Mouse (Mus musculus) stomach, embryonic 15.5 days (tissue): Measurements from ENCODE around the gene Nfkbid. TPM values are rescaled to one million over a fixed set of nuclear protein-coding genes. Genes with fewer than 3 reads are reported as not detected.
A peak's percentile ranks its signal among the peaks of the same experiment; 100 is the strongest.

Source experiments
- ATAC-seq: fragments of 200-750 bp; cut with Nextera tagmentation; 2 replicates; pipeline ENCODE4 v1.8.0; 2017; ENCODE audit warnings: low read depth, moderate number of reproducible peaks, moderate TSS enrichment; ENCODE audit not compliant: insufficient read depth, low FRiP score
- H3K27ac ChIP-seq: fragments of 300-500 bp; sonication (generic); 2 replicates; pipeline ENCODE4 v1.5.1; 2015; ENCODE audit warnings: mild to moderate bottlenecking, inconsistent platforms
- H3K27me3 ChIP-seq: fragments of 300-500 bp; sonication (generic); replicated peaks from 2 replicates; pipeline ENCODE4 v1.6.1; 2015; ENCODE audit warnings: inconsistent platforms
- H3K36me3 ChIP-seq: fragments of 300-500 bp; sonication (generic); 2 replicates; pipeline ENCODE4 v1.6.1; 2015; ENCODE audit warnings: inconsistent platforms
- H3K4me1 ChIP-seq: fragments of 300-500 bp; sonication (generic); 2 replicates; pipeline ENCODE4 v1.6.1; 2015; ENCODE audit warnings: inconsistent platforms
- H3K4me2 ChIP-seq: fragments of 300-500 bp; sonication (generic); 2 replicates; pipeline ENCODE4 v1.6.1; 2015; ENCODE audit warnings: mild to moderate bottlenecking, inconsistent platforms
- H3K4me3 ChIP-seq: fragments of 300-500 bp; sonication (generic); replicated peaks from 2 replicates; pipeline ENCODE4 v1.5.1; 2015; ENCODE audit warnings: inconsistent platforms
- H3K9ac ChIP-seq: fragments of 300-500 bp; sonication (generic); 2 replicates; pipeline ENCODE4 v1.6.1; 2015; ENCODE audit warnings: inconsistent platforms
- H3K9me3 ChIP-seq: fragments of 300-500 bp; sonication (generic); 2 replicates; pipeline ENCODE4 v1.6.1; 2016; ENCODE audit warnings: inconsistent platforms
- WGBS: fragments of 180-500 bp; shearing (Covaris S2); methylation state at CpG from one replicate; pipeline ENCODE4 v1.1.7; 2015; 5-methylcytosine and 5-hydroxymethylcytosine counted together
- polyA plus RNA-seq: library from polyadenylated mRNA; unstranded; fragments of >200 nt; fragmentation: Nextera tagmentation; extraction: Ambion mirVana; gene quantifications from 2 replicates; pipeline ENCODE4 v1.2.1, GENCODE M21; 2015

Gene Nfkbid
- polyA plus RNA-seq, 1 experiment from 2014 or later, result 2.6 TPM

DNA sequence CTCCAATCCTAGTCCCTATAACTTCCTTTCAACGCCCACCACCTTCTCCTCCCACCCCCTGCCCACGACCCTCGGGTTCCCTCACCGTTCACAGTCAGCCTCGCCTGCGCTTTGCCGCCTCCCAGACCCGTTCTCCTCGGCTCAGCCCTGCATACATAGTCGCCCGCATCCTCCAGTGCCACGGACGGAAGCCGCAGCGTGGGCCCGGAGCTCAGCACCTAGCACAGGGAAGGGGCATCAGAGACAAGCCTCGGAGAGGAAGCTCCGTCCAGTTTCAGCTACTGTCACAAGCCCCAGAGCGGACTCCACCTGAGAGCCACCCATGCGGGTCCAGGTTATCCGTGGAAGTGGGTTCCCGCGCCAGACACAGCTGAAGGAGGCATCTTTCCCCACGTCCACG lies 31.8 kb downstream of the Nfkbid start:
- H3K4me1 ChIP-seq, result peaks cover 25% of the 10 kb centered on the region
- H3K27me3 ChIP-seq, result peaks cover 62% of the 10 kb centered on the region
- H3K9ac ChIP-seq, result no peak overlapping the region
- H3K9me3 ChIP-seq, result no peaks in the 10 kb centered on the region
- H3K36me3 ChIP-seq, result no peaks in the 10 kb centered on the region
- no peak overlapping the region for H3K4me3 ChIP-seq
- no peak overlapping the region for H3K27ac ChIP-seq
- peak overlapping the region; percentile 46; the same call in 1 of the 2 replicates for H3K4me2 ChIP-seq
- WGBS, result 23% methylated on average over 25 of the region's 25 CpGs
- no peak for ATAC-seq

DNA sequence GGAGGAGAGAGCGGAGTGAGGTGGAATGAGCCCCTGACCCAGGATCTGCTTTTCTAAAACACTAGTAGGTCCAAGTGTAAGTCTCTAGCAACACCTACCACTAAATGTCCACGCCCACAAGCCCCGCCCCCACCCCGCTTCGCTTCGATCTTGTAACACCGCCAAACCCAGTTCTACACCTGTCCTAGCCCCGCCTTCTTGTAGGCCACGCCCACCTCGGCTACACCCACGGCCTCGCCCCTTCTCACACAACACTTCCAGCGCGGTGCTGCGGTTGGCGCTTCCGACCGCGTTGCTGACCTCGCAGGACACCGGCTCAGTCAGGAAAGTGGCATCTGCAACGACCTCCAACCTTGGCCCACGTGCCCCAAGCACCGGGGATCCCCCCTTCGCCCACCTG lies 32.2 kb downstream of the Nfkbid start:
- Histone ChIP-seq H3K4me3 (no peak overlapping the region), H3K27me3 (peaks cover 66% of the 10 kb centered on the region), H3K27ac (no peak overlapping the region), H3K36me3 (no peaks in the 10 kb centered on the region), H3K4me2 (peak overlapping the region; percentile 46), H3K9ac (no peak overlapping the region), H3K9me3 (no peaks in the 10 kb centered on the region), H3K4me1 (peaks cover 25% of the 10 kb centered on the region)
- ATAC-seq, result 0 out of 2 replicates have a peak, but pooled peaks have one; percentile 40
- WGBS, result under 1% methylated on average over 25 of the region's 25 CpGs

DNA sequence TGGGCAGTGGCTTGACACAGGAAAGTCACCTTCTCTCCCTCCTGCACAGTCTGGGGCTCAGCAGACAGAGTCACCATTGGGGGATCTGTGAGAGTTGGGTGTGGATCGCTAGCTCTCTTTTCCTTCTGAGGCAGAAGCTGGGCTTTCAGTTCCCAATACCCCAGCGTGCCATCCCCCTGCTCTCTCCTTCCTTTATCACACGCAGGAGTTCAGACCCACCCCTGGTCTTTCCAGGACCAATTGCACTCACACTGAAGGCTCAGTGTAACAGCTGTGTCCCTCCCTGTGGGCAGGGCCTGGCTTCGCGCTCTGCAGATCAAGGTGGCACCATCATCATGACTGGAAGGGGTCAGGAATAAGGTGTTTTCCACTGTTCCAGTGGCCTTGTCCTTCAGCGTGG lies 32.7 kb downstream of the Nfkbid start:
- no peak overlapping the region for H3K27ac ChIP-seq
- no peaks in the 10 kb centered on the region for H3K36me3 ChIP-seq
- H3K4me2 ChIP-seq, result peak overlapping the region; percentile 46
- H3K9ac ChIP-seq, result no peak overlapping the region
- peaks cover 25% of the 10 kb centered on the region for H3K4me1 ChIP-seq
- H3K4me3 ChIP-seq, result no peak overlapping the region
- no peak for ATAC-seq
- peaks cover 71% of the 10 kb centered on the region for H3K27me3 ChIP-seq
- no peaks in the 10 kb centered on the region for H3K9me3 ChIP-seq
- 12% methylated on average over 6 of the region's 6 CpGs for WGBS

DNA sequence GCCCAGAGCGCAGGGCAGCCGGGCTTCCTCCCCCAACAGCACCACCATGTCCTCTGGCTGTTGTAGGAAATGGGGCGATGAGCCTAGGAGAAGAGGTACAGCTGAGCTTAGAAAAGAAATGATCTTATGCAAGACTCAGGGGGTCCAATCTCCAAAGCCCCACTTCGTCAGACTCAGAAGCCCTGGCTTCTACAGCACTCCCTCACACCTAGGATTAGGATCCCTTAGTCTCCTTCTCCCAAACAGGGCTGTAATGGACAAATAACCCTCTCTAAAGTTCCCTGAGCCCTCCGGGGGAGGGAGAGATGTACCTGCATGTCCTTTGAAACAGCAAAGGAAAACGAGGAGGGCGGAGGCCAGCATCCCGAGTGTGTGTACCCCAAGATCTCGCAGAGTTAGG lies 35.0 kb downstream of the Nfkbid start:
- Histone ChIP-seq H3K4me2 (peak overlapping the region; percentile 46), H3K4me3 (peak overlapping the region; percentile 24), H3K27ac (no peak overlapping the region), H3K27me3 (peaks cover 89% of the 10 kb centered on the region), H3K36me3 (no peaks in the 10 kb centered on the region), H3K4me1 (peaks cover 25% of the 10 kb centered on the region), H3K9me3 (no peaks in the 10 kb centered on the region), H3K9ac (no peak overlapping the region)
- whole genome bisulfite sequencing, result 2% methylated on average over 9 of the region's 9 CpGs
- no peak for ATAC-seq

DNA sequence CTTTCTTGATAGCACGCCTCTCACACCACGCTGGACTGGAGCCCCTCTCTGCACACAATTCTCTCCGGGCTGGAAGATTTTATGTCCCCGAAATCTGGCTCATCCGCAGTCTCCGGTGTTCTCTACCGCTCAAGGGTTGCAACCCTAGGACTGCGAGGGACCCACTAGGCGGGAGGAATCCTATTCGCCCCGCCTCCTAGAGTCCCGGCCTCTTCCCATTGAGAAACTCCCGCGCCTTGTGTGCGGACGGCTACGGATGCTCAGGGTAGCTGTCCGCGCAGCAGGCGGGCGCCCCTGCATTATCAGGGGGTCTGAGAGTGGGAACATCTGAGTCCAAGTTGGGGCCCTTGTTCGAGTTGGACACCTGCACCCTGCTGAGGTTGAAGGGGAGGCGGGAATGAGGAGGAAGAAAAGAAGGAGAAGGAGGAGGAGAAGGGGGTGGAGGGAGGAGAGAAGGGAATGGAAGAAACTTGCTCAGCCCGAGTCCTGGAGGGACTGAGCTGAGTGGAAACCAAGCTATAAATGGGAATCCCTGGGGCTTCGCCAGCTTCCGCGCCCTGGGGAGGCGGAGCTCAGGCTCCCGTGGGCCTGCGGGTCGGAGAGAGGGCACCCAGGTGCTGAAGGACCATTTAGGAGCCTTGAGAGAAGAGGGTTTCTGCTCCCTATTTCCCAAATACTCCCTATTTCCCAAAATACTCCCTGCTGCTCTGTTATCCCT lies 35.5 kb downstream of the Nfkbid start:
- peaks cover 95% of the 10 kb centered on the region for H3K27me3 ChIP-seq
- H3K4me1 ChIP-seq, result peaks cover 25% of the 10 kb centered on the region
- H3K36me3 ChIP-seq, result no peaks in the 10 kb centered on the region
- peak overlapping the region; percentile 24 for H3K4me3 ChIP-seq
- WGBS, result 1% methylated on average over 31 of the region's 31 CpGs
- peak; percentile 52; the same call in 1 of the 2 replicates for ATAC-seq
- H3K9me3 ChIP-seq, result no peaks in the 10 kb centered on the region
- H3K4me2 ChIP-seq, result peak overlapping the region; percentile 46
- no peak overlapping the region for H3K9ac ChIP-seq
- peak overlapping the region; percentile 18; the same call in 1 of the 2 replicates for H3K27ac ChIP-seq

DNA sequence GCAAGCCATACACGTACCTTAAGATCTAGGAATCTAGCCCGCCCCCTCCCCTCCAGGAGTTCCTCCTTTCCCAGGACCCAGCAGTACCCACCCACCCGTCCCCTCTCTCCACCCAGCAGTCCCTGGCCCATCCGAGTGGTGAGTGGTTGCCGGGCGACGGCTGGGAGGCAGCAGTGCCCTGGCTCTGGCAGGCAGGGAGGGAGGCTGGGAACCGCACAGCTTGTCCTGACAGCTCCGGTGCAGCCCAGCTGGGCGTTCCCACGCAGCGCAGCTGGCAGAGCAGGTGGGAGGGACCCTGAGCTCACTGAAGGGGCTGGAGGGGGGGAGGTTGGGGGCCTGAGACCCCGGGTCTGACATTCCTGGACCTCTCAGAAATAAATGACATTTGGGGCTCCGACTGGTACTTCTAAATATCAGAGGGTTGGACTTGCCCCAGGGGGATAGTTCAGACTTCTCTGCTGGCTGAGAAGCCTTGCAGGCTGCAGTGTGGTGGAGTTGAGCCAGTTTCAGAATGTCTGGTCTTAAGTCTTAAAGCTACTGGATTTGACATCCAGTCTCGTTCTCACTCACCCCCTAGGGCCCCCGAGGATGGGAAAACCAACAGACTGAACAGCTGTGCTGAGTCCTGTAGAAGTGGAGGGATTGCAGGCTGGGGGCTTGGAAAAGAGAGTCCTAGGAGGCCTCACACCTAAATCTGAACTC lies 36.2 kb downstream of the Nfkbid start, which contains the start of the genes Kirrel2 and Nphs1:
Gene Kirrel2 (minus strand): TSS at position 62 of the 702 bp plus-strand sequence.
Gene Nphs1 (plus strand): TSS at position 687 of the 702 bp plus-strand sequence.
- peak within 1 kb of the TSS; percentile 48 for H3K27ac ChIP-seq
- peak within 1 kb of the TSS; percentile 46 for H3K4me2 ChIP-seq
- H3K9me3 ChIP-seq, result no peaks in the 10 kb centered on the region
- H3K27me3 ChIP-seq, result peaks cover 97% of the 10 kb centered on the region
- H3K36me3 ChIP-seq, result no peaks in the 10 kb centered on the region
- WGBS, result 2% methylated on average over 16 of the region's 16 CpGs
- peak; percentile 76; the same call in 1 of the 2 replicates for ATAC-seq
- peaks cover 25% of the 10 kb centered on the region for H3K4me1 ChIP-seq
- no peak within 1 kb of the TSS for H3K9ac ChIP-seq
- H3K4me3 ChIP-seq, result peak within 1 kb of the TSS; percentile 24

DNA sequence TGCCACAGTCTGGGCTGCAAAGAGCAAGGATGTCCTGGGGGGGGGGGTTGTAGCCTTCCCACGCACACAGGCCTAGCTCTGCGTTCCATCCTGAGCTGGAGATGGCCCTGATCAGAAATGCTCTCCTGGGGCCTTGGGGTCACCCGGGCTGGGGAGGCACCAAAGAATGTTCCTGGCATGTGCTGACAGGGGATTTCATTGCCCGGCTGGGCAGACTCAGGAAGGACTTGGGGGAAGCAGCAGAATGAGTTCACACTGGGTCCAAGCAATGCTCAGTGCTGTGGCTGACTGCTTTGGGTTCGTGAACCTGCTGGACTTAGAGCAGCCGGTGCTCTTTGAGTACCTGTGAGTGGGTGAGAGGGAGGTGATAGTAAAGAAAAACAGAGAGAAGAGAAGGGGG lies 38.0 kb downstream of the Nfkbid start:
- Histone ChIP-seq H3K4me3 (no peak overlapping the region), H3K36me3 (no peaks in the 10 kb centered on the region), H3K9me3 (no peaks in the 10 kb centered on the region), H3K4me2 (no peak overlapping the region), H3K27me3 (peaks cover 95% of the 10 kb centered on the region), H3K4me1 (peaks cover 17% of the 10 kb centered on the region), H3K27ac (no peak overlapping the region), H3K9ac (no peak overlapping the region)
- WGBS, result 33% methylated on average over 6 of the region's 6 CpGs
- no peak for ATAC-seq

DNA sequence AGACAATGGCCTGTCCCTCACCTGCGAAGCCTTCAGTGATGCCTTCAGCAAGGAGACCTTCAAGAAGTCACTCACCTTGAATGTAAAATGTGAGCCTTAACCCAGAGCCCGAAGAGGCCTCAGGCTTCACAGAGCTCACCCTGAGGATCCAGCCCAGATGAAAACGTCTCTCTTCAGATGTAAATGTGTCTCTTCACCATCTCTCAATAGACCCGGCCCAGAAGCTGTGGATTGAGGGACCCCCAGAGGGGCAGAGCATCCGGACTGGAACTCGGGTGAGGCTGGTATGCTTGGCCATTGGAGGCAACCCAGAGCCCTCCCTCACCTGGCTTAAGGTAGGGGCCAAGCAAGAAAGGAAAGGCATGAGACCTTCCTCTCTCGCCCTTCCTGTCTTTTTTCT lies 42.0 kb downstream of the Nfkbid start:
- Histone ChIP-seq H3K4me2 (no peak overlapping the region), H3K36me3 (no peaks in the 10 kb centered on the region), H3K9me3 (no peaks in the 10 kb centered on the region), H3K27me3 (peaks cover 87% of the 10 kb centered on the region), H3K4me3 (no peak overlapping the region), H3K27ac (no peak overlapping the region), H3K4me1 (no peaks in the 10 kb centered on the region), H3K9ac (no peak overlapping the region)
- ATAC-seq, result no peak
- 41% methylated on average over 7 of the region's 7 CpGs for WGBS

DNA sequence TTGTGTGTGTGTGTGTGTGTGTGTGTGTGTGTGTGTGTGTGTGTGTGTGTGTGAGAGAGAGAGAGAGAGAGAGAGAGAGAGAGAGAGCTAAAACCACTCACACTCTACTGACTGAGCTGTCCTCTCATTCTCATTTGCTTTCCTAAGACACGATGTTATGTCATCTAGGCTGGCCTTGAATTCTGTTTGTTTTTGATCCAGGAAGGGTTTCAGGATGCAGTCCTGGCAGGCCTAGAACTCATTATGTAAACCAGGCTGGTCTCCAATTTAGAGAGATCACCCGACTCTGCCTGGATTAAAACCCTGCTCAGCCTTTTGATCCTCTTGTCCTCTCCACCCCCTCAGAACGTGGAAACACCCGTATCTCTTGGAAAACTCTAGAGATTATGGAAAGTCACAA lies 42.5 kb downstream of the Nfkbid start:
- no peaks in the 10 kb centered on the region for H3K9me3 ChIP-seq
- no peak overlapping the region for H3K9ac ChIP-seq
- H3K4me3 ChIP-seq, result no peak overlapping the region
- WGBS, result 22% methylated on average over 4 of the region's 4 CpGs
- no peak overlapping the region for H3K4me2 ChIP-seq
- peaks cover 82% of the 10 kb centered on the region for H3K27me3 ChIP-seq
- no peak for ATAC-seq
- no peaks in the 10 kb centered on the region for H3K36me3 ChIP-seq
- H3K4me1 ChIP-seq, result no peaks in the 10 kb centered on the region
- H3K27ac ChIP-seq, result no peak overlapping the region

DNA sequence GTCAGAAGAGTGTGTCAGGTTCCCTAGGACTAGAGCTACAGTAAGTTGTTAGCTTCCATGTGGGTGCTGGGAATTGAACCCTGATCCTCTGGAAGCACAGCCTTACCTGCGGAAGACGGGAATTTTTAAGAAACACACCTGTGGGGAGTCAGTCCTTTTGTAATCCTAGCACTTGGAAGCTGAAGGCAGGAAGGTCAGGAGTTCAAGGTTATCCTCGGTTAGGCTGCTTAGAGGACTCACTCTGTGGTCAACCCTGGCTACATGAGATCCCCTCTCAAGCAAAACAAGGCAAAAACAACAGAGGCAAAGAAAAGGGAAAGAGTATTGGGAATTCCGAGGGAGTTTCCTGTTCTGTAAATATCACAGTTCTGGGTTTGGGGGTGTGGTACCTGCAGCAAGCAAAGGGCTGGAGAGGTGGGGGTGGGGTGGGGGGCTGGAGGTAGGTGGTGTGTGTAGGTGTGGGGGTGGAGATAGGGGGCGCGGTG lies 43.3 kb downstream of the Nfkbid start:
- no peak overlapping the region for H3K4me2 ChIP-seq
- no peak overlapping the region for H3K27ac ChIP-seq
- H3K4me3 ChIP-seq, result no peak overlapping the region
- no peaks in the 10 kb centered on the region for H3K36me3 ChIP-seq
- ATAC-seq, result no peak
- no peaks in the 10 kb centered on the region for H3K9me3 ChIP-seq
- no peak overlapping the region for H3K9ac ChIP-seq
- WGBS, result 11% methylated on average over 6 of the region's 6 CpGs
- H3K4me1 ChIP-seq, result no peaks in the 10 kb centered on the region
- H3K27me3 ChIP-seq, result peaks cover 74% of the 10 kb centered on the region

DNA sequence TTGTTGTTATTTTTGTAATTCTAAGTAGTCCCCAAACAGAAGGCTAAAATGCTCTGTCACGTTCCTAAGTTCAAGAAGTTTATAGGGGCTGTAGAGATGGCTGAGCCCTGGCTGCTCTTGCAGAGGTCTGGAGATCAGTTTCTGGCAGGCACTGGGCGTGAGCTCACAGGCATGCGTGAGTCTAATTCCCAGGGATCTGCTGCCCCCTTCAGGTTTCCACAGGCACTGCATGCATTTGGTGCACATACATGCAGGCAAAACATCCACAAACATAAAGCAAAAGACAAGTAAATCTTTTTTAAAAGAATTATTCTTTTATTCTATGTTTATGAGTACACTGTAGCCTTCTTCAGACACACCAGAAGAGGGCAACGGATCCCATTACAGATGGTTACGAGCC lies 50.9 kb downstream of the Nfkbid start:
- no peak overlapping the region for H3K9ac ChIP-seq
- no peak overlapping the region for H3K4me2 ChIP-seq
- no peak overlapping the region for H3K4me3 ChIP-seq
- H3K27me3 ChIP-seq, result peaks cover 5% of the 10 kb centered on the region
- no peak overlapping the region for H3K27ac ChIP-seq
- ATAC-seq, result no peak
- H3K9me3 ChIP-seq, result no peaks in the 10 kb centered on the region
- 46% methylated on average over 5 of the region's 5 CpGs for WGBS
- H3K36me3 ChIP-seq, result no peaks in the 10 kb centered on the region
- 0 out of 2 replicates have a peak, but pooled peaks cover under 1% of the 10 kb centered on the region for H3K4me1 ChIP-seq

DNA sequence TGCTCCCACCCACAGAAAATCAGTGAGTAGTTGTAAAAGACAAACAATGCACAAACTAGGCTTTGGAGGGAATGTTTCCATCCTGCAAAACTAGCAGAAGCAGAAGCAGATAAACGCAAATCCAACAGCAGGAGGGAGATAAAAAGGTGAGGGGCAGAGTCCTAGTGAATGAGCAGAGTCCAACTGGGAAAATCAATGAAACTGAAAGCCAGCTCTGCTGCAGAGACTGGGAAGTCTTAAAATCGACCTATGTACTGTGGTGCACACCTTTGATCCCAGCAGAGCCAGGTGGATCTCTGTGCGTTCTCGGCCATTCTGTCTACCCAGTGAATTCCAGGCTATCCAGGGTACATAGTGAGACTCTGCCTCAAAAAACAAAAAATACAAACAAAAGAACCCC lies 53.5 kb downstream of the Nfkbid start:
- WGBS, result 52% methylated on average over 4 of the region's 4 CpGs
- Histone ChIP-seq H3K9ac (no peak overlapping the region), H3K36me3 (no peaks in the 10 kb centered on the region), H3K9me3 (no peaks in the 10 kb centered on the region), H3K4me2 (no peak overlapping the region), H3K4me1 (peaks cover 8% of the 10 kb centered on the region; the same call in 1 of the 2 replicates), H3K4me3 (no peak overlapping the region), H3K27ac (no peak overlapping the region), H3K27me3 (no peaks in the 10 kb centered on the region)
- no peak for ATAC-seq
